Mouse (Mus musculus) heart, postnatal 14 days (tissue): ENCODE measurements around the gene 0610012G03Rik. TPM values are rescaled to one million over a fixed set of nuclear protein-coding genes. Genes with fewer than 3 reads are reported as not detected.
"Not testable (repeated sequence)": the region's sequence is repeated elsewhere in the genome, so short reads cannot be mapped to it uniquely, and the experiment has no call there.

Source experiments
- DNase-seq, 2 experiments: peaks; one replicate each; pipeline ENCODE4 v3.0.0; 2021 to 2022
- intact Hi-C: fragments of 180-260 bp; cut with DNase I; formaldehyde crosslinking; loops from one replicate; pipeline ENCODE4 v1.15.1; 2025
- long read RNA-seq, 2 experiments: library from polyadenylated mRNA; stranded (forward); transcript quantifications; one replicate each; pipeline ENCODE4 v2.0.0; 2021
- total RNA-seq, 2 experiments: library from RNA; stranded (reverse); gene quantifications; 2 replicates each; pipeline ENCODE4 v1.2.3; 2021

0610012G03Rik gene
- total RNA-seq = 10 to 100 TPM; 68.9 to 74.9 TPM
- long read RNA-seq, experiment 1, transcript 0610012G03Rik-201 (1 exons, 1,445 nt) = major isoform, 214 of 214 reads
- long read RNA-seq, experiment 1, partial matches to known transcripts = 0 of 214 reads
- long read RNA-seq, experiment 1, other reads (novel, unspliced or antisense) = 0 of 214 reads
- long read RNA-seq, experiment 2, transcript 0610012G03Rik-201 (1 exons, 1,445 nt) = major isoform, 176 of 176 reads
- long read RNA-seq, experiment 2, partial matches to known transcripts = 0 of 176 reads
- long read RNA-seq, experiment 2, other reads (novel, unspliced or antisense) = 0 of 176 reads

DNA sequence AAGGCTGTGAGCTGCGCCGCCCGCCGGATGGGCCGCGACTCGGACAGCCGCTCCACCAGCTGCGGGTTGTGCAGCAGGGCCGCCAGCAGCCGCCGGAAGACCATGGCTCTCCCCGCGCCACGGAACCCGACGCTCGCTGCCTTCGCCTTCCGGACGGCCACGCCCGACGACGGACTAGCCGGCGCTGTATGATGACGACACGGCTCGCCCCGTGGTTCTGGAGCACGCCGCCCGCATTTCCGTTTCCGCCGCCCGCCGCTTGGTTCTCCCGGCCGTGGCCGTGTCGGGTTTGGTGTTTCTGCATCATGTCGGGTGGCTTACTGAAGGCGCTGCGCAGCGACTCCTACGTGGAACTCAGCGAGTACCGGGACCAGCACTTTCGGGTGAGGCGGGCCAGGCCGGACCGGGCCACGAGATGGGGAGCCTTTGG lies at the start of gene 0610012G03Rik, which contains the start of gene Ncbp2:
0610012G03Rik (minus strand) TSS at position 150 of the 430 bp plus-strand sequence.
Ncbp2 (plus strand) TSS at position 169 of the 430 bp plus-strand sequence.
- intact Hi-C loops = loop anchor here (5.0 kb wide), 2 partner anchors 54 to 299 kb away; partner anchors contain the start of genes Fbxo45, Senp5 and Wdr53
- peak; percentile 95 to 99 for DNase-seq

GRCm38 (mm10) chr16:31996371-31996770 lies 48.1 kb upstream of the 0610012G03Rik start:
- intact Hi-C loops = no loop called here
- DNase-seq = no peak

- DNase-seq = no peak
- intact Hi-C loops = no loop called here
These were observed 45.7 kb upstream of the 0610012G03Rik start for GRCm38 (mm10) chr16:31993946-31994345.

GRCm38 (mm10) chr16:31993195-31993594 lies 44.9 kb upstream of the 0610012G03Rik start:
- intact Hi-C loops = no loop called here
- no peak for DNase-seq

GRCm38 (mm10) chr16:31992039-31992438 lies 43.7 kb upstream of the 0610012G03Rik start:
- intact Hi-C loops = no loop called here

GRCm38 (mm10) chr16:31980946-31981345 lies 32.7 kb upstream of the 0610012G03Rik start:
- intact Hi-C loops = no loop called here
- no peak for DNase-seq

More at GRCm38 (mm10) chr16:31992039-31992438, 43.7 kb upstream of the 0610012G03Rik start:
- no peak for DNase-seq

GRCm38 (mm10) chr16:31979501-31979900 lies 31.2 kb upstream of the 0610012G03Rik start:
- DNase-seq = no peak
- intact Hi-C loops = no loop called here

DNA sequence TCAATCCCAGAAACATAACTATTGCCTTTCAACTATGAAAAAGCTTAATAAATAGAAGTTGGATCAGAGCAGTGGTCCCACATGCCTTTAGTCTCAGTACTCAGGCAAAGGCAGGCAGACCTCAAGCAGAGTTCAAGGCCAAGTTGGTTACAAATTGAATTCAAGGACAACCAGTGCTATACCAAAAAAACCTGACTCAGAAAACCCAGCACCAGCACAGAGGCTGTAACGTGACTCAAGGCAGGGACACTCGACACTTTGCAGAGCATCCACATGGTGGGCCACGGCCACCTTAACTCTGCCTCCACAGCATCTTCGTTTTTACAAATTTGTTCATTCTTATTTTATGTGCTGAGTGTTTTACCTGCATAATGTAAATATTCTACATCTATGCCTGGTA lies 27.0 kb upstream of the 0610012G03Rik start:
- DNase-seq = no peak
- intact Hi-C loops = no loop called here

DNA sequence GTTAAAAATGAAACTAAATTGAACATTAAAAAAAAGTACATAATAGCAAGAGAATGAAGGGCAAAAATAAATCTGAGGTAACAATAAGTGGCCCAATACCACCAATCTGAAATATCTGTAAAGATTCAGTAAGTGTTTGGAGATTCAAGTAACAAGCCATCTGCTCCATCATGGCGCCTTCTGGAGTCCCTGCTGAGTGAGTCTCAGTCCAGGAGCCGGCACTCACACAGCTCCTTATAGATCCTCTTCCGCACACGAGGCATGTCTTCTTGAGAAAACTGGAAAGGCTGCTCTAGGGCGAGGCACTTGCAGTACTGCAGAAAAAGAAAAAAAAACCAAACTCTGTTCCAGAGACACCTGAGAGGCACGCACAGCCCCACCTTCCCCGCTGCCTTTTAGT lies 14.9 kb upstream of the 0610012G03Rik start:
- intact Hi-C loops = no loop called here
- DNase-seq = no peak

- no peak for DNase-seq
- intact Hi-C loops = loop anchor here (5.0 kb wide), 2 partner anchors 54 to 299 kb away; partner anchors contain the start of genes Fbxo45, Senp5 and Wdr53
These were observed 385 bp downstream of the 0610012G03Rik start for GRCm38 (mm10) chr16:31947901-31948316.

DNA sequence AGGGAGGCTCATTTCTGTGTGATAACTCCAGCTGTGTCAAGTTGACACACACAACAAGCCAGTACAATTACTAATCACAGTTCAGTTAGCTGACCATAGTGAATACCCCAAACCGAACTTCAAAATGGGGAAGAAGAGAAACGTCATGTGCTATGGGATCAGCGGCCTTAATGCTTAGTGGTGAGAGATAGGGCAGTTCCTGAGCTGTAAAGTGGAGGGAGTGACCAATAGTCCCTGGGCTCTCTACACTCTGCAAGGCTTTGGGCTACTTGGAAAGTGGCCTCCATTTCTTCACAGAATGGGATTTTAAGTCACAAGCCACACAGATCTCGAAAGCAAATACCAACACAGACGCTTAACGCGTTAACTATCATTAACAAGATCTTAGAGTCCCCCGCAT lies 961 bp downstream of the 0610012G03Rik start:
- no peak for DNase-seq
- intact Hi-C loops = loop anchor here (5.0 kb wide), 2 partner anchors 55 to 300 kb away; partner anchors contain the start of genes Fbxo45, Senp5 and Wdr53

DNA sequence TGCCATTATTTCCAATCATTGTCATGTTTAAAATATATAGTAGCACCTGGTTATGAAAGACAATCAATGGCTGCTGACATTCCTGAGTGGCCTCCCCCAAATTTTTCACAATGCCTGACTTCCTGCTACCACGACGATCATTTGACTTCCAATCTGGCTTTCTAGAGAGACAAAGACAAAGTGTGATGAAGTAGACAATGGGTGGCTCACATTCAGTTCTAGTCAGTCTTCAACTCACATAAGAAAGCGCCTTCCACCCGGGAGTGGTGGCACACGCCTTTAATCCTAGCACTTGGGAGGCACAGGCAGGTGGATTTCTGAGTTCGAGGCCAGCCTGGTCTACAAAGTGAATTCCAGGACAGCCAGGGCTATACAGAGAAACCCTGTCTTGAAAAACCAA lies 2.3 kb downstream of the 0610012G03Rik start:
- intact Hi-C loops = loop anchor here (5.0 kb wide), 2 partner anchors 56 to 301 kb away; partner anchors contain the start of genes Fbxo45, Senp5 and Wdr53
- DNase-seq = not testable (repeated sequence)

DNA sequence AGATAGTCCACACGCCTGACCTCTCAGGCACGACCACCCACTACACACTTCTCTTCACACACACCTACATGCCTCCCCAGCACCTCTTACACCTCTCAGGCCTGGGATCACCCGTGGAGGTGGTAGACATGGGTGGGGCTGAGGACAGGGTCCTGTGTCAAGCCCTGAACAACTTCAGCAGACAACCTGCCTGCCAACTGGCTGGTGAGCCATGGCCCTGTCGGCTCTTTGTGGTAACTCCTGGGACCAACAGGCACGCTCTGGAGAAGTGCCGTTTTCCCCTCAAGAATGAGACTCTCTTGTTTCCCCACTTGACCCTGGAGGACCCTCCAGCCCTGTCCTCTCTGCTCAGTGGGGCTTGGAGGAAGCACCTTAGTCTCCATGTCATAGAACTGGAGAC lies 2.9 kb downstream of the 0610012G03Rik start:
- intact Hi-C loops = loop anchor here (5.0 kb wide), 2 partner anchors 57 to 302 kb away; partner anchors contain the start of genes Fbxo45, Senp5 and Wdr53
- no peak for DNase-seq

DNA sequence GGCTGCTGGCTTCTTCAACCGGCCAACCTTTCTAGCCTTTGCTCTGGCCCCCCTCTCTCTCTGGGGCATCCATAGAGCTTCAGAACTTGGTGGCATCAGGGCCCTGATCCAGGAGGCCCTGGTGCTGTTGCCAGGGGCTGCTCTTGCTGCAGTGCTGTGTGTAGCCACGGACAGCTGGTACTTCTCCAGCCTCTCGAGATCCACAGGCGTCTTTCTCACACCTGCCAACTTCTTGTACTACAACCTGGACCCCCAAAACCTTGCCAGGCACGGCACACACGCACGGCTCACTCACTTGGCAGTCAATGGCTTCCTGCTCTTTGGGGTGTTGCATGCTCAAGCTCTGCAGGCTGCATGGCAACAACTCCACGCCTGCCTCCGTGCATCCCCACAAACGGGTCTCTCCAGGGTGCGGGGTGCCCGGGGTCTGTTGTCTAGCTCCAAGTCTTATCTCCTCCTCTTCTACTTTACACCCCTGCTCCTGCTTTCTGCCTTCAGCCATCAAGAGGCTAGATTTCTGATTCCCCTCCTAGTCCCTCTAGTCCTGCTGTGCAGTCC lies 3.5 kb downstream of the 0610012G03Rik start:
- intact Hi-C loops = loop anchor here (5.0 kb wide), 2 partner anchors 58 to 303 kb away; partner anchors contain the start of genes Fbxo45, Senp5 and Wdr53
- DNase-seq = no peak

DNA sequence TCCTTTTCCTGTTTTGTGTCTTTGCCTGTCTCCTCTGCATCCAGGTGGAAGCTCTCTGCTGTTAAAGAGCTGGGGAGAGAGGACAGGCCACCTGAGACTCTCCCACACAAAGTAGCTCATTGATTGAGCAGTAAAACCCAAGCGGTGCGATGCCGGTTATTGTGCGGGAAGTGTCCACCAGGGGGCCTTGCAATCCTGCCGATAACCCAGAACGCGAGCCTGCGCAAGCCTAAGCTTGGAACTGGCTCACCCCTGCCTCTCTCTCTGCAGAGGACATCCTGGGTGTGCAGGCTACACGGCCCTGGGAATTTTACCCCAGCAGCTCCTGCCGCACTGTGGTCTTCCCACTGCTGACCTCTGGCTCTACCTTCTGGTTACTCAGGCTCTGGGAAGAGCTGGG lies 4.3 kb downstream of the 0610012G03Rik start:
- peak; percentile 76 to 83 for DNase-seq
- intact Hi-C loops = no loop called here

DNA sequence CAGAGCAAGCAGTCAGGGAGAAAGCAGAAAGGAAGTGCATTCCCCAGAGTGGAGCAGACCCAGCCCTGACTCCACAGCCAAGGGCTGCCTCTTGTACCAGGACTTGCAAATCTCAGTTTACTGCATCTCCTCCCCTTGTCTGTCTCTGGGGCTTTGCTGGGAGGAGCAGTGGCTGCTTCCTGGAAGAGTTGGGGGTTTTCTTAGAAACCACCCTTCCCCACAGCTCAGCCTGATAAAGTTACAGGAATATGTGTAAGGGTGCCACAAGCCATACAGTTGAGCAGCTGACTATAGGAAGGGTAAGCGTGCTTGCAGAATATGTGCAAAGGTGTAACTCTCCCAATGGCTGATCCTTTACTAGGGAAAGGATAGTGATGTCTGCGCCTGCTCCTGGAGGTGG lies 7.7 kb downstream of the 0610012G03Rik start:
- intact Hi-C loops = no loop called here
- DNase-seq = no peak

- intact Hi-C loops = no loop called here
- no peak for DNase-seq
These were observed 9.4 kb downstream of the 0610012G03Rik start for GRCm38 (mm10) chr16:31938856-31939255.

DNA sequence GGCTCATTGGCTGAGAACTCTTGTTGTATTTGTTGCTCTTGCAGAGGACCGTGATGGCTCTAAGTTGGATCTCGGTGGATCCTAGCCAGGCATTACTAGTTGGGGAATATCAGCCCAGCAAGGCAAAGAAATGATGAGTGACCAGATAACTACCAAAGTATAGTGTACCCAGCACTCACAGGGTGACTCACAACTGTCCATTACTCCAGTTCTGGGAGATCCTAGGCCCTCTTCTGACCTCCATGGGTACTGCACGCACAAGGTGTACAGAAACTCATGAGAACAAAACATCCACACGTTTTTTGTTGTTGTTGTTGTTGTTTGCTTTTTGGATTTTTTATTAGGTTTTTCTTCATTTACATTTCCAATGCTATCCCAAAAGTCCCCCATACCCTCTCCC lies 11.7 kb downstream of the 0610012G03Rik start:
- no peak for DNase-seq
- intact Hi-C loops = no loop called here

DNA sequence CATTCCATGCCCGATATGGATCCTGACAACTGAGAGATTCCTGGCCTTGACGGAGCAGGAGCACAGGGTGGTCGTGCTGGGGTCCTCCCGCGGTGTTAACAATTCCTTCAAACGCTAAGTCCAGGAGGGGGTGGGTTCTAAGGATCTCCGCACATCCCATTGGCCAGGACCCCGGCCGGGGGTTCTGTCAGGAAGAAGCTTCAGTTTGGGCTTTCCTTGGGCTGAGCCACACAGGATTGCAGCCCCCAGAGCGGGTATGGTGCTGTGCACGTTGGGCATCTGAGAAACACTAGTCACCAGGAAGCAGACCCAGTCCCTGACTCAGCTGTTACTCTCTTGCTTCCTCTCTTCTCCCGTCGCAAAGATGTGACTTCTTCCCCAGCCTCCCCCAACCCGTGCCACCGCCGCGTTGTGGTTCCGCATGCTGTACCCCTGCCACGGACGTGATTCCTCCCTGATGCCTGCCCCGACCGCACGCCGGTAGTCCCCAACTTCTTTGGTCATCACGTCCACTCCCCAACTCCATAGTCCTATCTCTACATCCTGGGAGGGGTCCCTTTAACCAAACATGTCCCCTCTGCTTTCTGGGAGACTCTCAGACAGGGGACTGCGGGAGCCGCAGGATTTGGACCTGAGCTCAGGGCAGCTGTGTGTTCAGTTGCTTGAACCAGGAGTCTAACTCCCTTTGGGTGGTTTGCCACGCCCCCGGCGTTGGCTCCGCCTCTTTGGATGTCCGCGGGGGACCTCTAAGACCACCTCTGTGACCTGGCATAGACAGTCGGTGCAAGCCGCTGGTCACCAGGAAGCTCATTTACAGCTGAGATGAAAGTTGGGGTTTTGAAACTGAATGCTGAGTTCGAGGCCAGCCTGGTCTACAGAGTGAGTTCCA lies 13.0 kb downstream of the 0610012G03Rik start:
- intact Hi-C loops = no loop called here
- no peak for DNase-seq

DNA sequence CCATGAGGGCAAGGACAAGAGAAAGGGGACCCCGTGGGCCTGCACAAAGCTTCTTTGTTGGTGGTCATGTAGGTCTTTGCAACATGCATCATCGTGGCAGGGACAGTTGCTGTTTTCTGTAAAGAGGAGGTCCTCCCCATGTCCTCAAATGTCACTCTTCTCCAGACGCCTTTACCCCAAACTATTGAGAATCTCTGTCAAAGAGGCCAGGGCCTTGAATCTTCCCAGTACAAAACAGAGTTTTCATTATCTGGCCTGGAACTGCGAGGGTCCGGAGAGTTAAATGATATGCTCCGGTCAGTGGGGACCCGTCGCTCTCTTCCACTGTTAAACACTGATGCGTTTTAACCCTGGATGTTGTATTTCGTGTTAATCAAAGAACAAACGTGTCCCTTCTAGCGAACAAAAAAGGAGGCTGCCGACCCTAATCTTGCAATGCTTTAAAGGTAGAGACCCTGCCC lies 13.7 kb downstream of the 0610012G03Rik start:
- no peak for DNase-seq

More for the DNA sequence above, 13.7 kb downstream of the 0610012G03Rik start:
- intact Hi-C loops = no loop called here
